Mouse (Mus musculus): ENCODE data around the gene Ccdc177. TPM values are rescaled to one million over a fixed set of nuclear protein-coding genes. Genes with fewer than 3 reads are reported as not detected.

Gene Ccdc177
- polyA plus RNA-seq (2016; fragmentation: Nextera tagmentation; extraction: Ambion mirVana): not detected in 2 replicates

- peak within 1 kb of the TSS; percentile 41 for H3K4me2 ChIP-seq
- no peaks in the 10 kb centered on the region for H3K9me3 ChIP-seq (replicated peaks)
- H3K27ac ChIP-seq: no peak within 1 kb of the TSS
- no peak for ATAC-seq
- H3K36me3 ChIP-seq: no peaks in the 10 kb centered on the region
- no peak within 1 kb of the TSS; the same call in 1 of the 2 replicates for H3K4me3 ChIP-seq
- peaks cover 86% of the 10 kb centered on the region for H3K27me3 ChIP-seq (replicated peaks)
- under 1% methylated on average over 24 of the region's 24 CpGs for WGBS (ENCODE audit: insufficient replicate concordance)
- peaks cover 25% of the 10 kb centered on the region for H3K4me1 ChIP-seq
- no peak within 1 kb of the TSS for H3K9ac ChIP-seq
Measured at GRCm38 (mm10) chr12:80760396-80760801, at the start of gene Ccdc177. Gene Ccdc177 (minus strand): TSS chr12:80760687.

DNA sequence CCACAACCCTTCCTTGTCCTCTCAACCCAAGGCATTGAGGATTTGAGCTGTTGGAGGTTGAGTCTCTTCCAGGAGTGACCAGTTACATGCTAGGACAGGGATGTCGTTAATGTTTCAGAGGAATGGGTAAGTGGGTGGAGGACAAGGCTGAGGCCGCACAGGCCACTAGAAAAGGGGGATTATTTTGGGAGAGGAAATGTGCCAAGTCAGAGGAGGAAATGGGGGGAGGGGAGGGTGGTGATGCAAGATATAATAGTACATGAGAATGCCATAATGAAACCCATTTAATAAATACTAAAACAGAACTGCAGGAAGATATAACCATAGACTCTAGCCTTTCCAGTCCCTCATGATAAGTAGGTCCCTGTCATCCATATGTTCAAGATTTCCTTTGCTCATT lies 49.5 kb upstream of the Ccdc177 start:
- H3K9ac ChIP-seq: no peak overlapping the region
- 31% methylated on average over 2 of the region's 2 CpGs for WGBS (ENCODE audit: insufficient replicate concordance)

GRCm38 (mm10) chr12:80807451-80808085 lies 47.1 kb upstream of the Ccdc177 start:
- no peaks in the 10 kb centered on the region for H3K9me3 ChIP-seq (replicated peaks)
- H3K27ac ChIP-seq: no peak overlapping the region
- no peaks in the 10 kb centered on the region for H3K27me3 ChIP-seq (replicated peaks)
- no peak overlapping the region for H3K4me3 ChIP-seq
- H3K4me2 ChIP-seq: no peak overlapping the region
- ATAC-seq: no peak
- no peaks in the 10 kb centered on the region for H3K36me3 ChIP-seq
- peaks cover 88% of the 10 kb centered on the region for H3K4me1 ChIP-seq
- WGBS (ENCODE audit: insufficient replicate concordance): 52% methylated on average over 2 of the region's 2 CpGs
- no peak overlapping the region for H3K9ac ChIP-seq

More for the DNA sequence above, 49.5 kb upstream of the Ccdc177 start:
- no peaks in the 10 kb centered on the region for H3K27me3 ChIP-seq (replicated peaks)
- ATAC-seq: no peak
- no peak overlapping the region for H3K4me3 ChIP-seq
- no peak overlapping the region for H3K4me2 ChIP-seq
- H3K27ac ChIP-seq: 0 out of 2 replicates have a peak overlapping the region, but pooled peaks have one; percentile 1
- no peaks in the 10 kb centered on the region for H3K9me3 ChIP-seq (replicated peaks)
- H3K4me1 ChIP-seq: peaks cover 89% of the 10 kb centered on the region
- H3K36me3 ChIP-seq: no peaks in the 10 kb centered on the region

DNA sequence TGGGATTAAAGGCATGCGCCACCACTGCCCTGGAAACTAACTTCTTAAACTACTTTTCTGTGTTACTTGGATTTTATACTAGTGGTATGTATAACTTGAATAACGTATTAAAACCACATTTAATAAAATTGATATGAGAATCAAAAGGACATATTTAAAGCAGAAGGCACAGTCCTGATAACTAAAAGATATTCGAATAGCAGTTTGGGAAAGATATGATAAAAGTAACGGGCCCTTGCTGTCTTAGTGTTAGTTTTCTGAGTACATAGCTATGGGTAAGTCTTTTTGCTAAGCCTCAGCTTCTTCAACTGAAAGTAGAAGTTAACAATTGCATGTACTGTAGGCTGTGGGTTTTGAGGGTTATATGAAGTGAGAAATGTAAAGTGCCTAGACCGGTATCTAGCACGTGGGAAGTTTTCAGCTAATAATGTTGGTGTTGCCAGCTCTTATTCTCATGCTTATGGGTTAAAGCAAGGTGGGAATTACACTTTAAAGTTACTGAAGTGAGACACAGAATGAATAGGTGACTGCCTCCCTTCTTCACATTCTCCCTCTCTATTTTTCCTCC lies 44.5 kb upstream of the Ccdc177 start:
- ATAC-seq: no peak
- WGBS (ENCODE audit: insufficient replicate concordance): 61% methylated on average over 6 of the region's 6 CpGs
- H3K4me1 ChIP-seq: peaks cover 77% of the 10 kb centered on the region

DNA sequence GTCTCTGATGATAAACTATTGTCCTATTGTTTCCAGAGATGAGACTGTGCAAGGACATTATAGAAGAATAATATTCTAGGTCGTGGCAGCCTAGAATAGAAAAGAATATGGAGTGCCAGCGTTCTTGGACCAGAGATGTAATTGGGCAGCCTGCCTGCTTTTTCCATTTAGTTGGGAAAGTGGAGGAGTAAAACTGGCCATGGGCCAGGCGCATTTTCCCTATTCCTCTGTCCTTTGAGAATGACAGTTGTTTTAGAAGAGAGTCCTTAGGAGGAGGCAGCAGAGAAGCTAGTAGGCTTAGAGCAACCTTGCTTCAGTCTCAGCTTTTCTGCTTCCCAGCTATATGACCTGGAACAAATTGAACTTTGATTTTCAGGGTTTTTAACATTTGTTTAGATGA lies 43.4 kb upstream of the Ccdc177 start:
- H3K9me3 ChIP-seq (replicated peaks): no peaks in the 10 kb centered on the region
- H3K4me3 ChIP-seq: no peak overlapping the region
- no peak overlapping the region for H3K27ac ChIP-seq
- 70% methylated on average over 3 of the region's 3 CpGs for WGBS (ENCODE audit: insufficient replicate concordance)
- H3K4me1 ChIP-seq: peaks cover 74% of the 10 kb centered on the region
- no peaks in the 10 kb centered on the region for H3K27me3 ChIP-seq (replicated peaks)
- peaks cover 4% of the 10 kb centered on the region; the same call in 1 of the 2 replicates for H3K36me3 ChIP-seq
- H3K4me2 ChIP-seq: no peak overlapping the region
- H3K9ac ChIP-seq: no peak overlapping the region
- ATAC-seq: no peak

More for the DNA sequence above, 44.5 kb upstream of the Ccdc177 start:
- Histone ChIP-seq H3K27ac (no peak overlapping the region), H3K4me2 (no peak overlapping the region), H3K36me3 (peaks cover 4% of the 10 kb centered on the region; the same call in 1 of the 2 replicates), H3K9me3 (replicated peaks) (no peaks in the 10 kb centered on the region), H3K27me3 (replicated peaks) (no peaks in the 10 kb centered on the region), H3K4me3 (no peak overlapping the region), H3K9ac (no peak overlapping the region)

GRCm38 (mm10) chr12:80801443-80801842 lies 41.0 kb upstream of the Ccdc177 start:
- no peak overlapping the region for H3K9ac ChIP-seq
- H3K4me2 ChIP-seq: no peak overlapping the region
- H3K27ac ChIP-seq: no peak overlapping the region
- WGBS (ENCODE audit: insufficient replicate concordance): 89% methylated on average over 1 of the region's 1 CpGs
- H3K4me1 ChIP-seq: peaks cover 64% of the 10 kb centered on the region
- no peaks in the 10 kb centered on the region for H3K9me3 ChIP-seq (replicated peaks)
- no peaks in the 10 kb centered on the region for H3K27me3 ChIP-seq (replicated peaks)
- peaks cover 7% of the 10 kb centered on the region; the same call in 1 of the 2 replicates for H3K36me3 ChIP-seq
- H3K4me3 ChIP-seq: no peak overlapping the region
- no peak for ATAC-seq

DNA sequence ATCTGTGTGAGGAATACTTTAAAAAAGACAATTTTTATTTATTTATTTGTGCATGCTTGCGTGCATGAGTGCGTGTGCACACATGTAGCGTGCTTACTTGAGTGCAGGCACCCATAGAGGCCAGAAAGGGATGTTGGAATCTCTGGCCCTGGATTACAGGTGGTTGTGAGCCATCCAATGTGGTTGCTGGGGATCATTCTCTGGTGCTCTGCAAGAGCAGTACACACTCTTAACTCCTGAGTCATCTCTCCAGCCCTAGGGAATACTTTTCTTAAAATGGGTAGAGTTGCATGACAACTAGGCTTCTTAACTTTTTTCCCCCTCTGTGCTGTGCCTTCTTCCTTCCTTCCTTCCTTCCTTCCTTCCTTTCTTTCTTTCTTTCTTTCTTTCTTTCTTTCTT lies 39.7 kb upstream of the Ccdc177 start:
- Histone ChIP-seq H3K4me3 (no peak overlapping the region), H3K27ac (peak overlapping the region; percentile 30; the same call in 1 of the 2 replicates), H3K4me1 (peaks cover 65% of the 10 kb centered on the region), H3K27me3 (replicated peaks) (no peaks in the 10 kb centered on the region), H3K36me3 (peaks cover 12% of the 10 kb centered on the region; the same call in 1 of the 2 replicates), H3K9ac (no peak overlapping the region), H3K4me2 (no peak overlapping the region), H3K9me3 (replicated peaks) (no peaks in the 10 kb centered on the region)
- WGBS (ENCODE audit: insufficient replicate concordance): 91% methylated on average over 3 of the region's 3 CpGs
- no peak for ATAC-seq

DNA sequence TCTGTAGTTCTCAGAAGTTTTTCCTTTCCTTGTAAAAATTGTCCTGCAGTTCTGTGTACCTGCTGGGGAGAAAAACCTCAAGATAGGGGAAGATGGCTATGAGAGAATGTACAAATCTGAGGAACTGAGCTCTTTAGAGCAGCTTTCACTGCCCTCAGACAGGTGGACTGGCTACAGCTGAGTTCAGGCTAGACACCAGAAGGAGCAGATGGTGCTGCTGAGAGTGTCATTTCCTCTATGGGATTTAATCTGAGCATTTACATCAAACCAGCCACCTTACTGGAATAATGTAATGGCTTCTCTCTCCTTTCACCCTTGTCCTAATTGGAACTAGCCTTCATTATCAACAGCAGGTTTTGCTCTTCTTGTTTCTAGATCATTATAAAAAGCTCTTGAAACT lies 37.8 kb upstream of the Ccdc177 start:
- ATAC-seq: no peak
- Histone ChIP-seq H3K4me1 (peaks cover 65% of the 10 kb centered on the region), H3K4me2 (no peak overlapping the region), H3K27me3 (replicated peaks) (no peaks in the 10 kb centered on the region), H3K9me3 (replicated peaks) (no peaks in the 10 kb centered on the region), H3K27ac (no peak overlapping the region), H3K4me3 (no peak overlapping the region), H3K9ac (no peak overlapping the region), H3K36me3 (peaks cover 25% of the 10 kb centered on the region; the same call in 1 of the 2 replicates)

DNA sequence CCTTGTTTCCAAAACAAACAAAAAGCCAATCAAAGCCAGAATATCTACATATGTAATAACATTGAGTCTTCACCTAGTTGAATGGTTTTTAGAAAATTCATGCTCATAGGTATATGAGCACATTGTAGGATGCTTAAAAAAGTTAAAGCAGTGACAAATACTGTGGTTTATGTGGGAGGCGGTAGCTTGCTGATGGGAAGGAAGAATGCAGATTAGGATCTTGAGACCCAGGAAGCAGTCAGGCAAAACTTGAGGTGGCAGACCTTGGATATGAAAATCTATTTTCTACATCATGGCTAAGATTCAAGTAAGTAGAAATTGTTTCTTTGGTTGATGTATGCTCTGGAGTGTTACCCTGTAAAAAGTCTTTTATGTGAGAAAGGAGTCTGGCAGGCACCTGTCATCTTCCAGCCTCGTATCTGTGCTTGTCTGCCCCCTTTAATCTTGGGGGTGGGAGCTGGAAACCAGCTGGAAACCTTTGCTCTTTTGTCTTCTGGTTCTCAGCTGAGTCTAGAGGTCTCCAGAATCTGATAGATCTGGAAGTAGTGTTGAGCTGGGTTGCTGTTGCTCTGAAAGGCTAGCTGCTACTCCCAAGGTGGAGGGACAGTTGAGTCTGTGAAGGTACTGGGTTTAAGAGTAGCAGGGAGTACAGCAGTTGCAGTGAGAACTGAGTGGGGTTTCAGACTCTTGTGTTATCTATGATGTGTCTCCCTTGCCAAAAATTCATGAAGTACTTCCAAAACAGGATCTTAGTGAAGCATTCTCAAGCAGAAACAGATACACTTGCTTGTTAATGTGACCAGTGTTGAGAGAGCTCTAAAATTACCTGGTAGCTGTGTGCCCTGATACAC lies 34.7 kb upstream of the Ccdc177 start:
- H3K9me3 ChIP-seq (replicated peaks): no peaks in the 10 kb centered on the region
- H3K4me2 ChIP-seq: peak overlapping the region; percentile 1; the same call in 1 of the 2 replicates
- peaks cover 29% of the 10 kb centered on the region for H3K36me3 ChIP-seq
- H3K27ac ChIP-seq: peak overlapping the region; percentile 55; the same call in 1 of the 2 replicates
- ATAC-seq: no peak
- H3K9ac ChIP-seq: no peak overlapping the region
- WGBS (ENCODE audit: insufficient replicate concordance): 48% methylated on average over 2 of the region's 2 CpGs
- no peak overlapping the region for H3K4me3 ChIP-seq
- H3K4me1 ChIP-seq: peaks cover 64% of the 10 kb centered on the region
- H3K27me3 ChIP-seq (replicated peaks): no peaks in the 10 kb centered on the region

GRCm38 (mm10) chr12:80794522-80794921 lies 34.0 kb upstream of the Ccdc177 start:
- no peaks in the 10 kb centered on the region for H3K9me3 ChIP-seq (replicated peaks)
- H3K27ac ChIP-seq: no peak overlapping the region
- peaks cover 29% of the 10 kb centered on the region for H3K36me3 ChIP-seq
- H3K4me3 ChIP-seq: no peak overlapping the region
- H3K9ac ChIP-seq: no peak overlapping the region
- no peak overlapping the region for H3K4me2 ChIP-seq
- no peaks in the 10 kb centered on the region for H3K27me3 ChIP-seq (replicated peaks)
- 92% methylated on average over 4 of the region's 4 CpGs for WGBS (ENCODE audit: insufficient replicate concordance)
- no peak for ATAC-seq
- H3K4me1 ChIP-seq: peaks cover 63% of the 10 kb centered on the region

GRCm38 (mm10) chr12:80793535-80793934 lies 33.0 kb upstream of the Ccdc177 start:
- WGBS (ENCODE audit: insufficient replicate concordance): 75% methylated on average over 1 of the region's 1 CpGs
- no peaks in the 10 kb centered on the region for H3K27me3 ChIP-seq (replicated peaks)
- peaks cover 68% of the 10 kb centered on the region for H3K4me1 ChIP-seq
- H3K4me3 ChIP-seq: no peak overlapping the region
- ATAC-seq: no peak
- no peak overlapping the region for H3K9ac ChIP-seq
- no peak overlapping the region for H3K27ac ChIP-seq
- H3K9me3 ChIP-seq (replicated peaks): no peaks in the 10 kb centered on the region
- H3K36me3 ChIP-seq: peaks cover 29% of the 10 kb centered on the region
- H3K4me2 ChIP-seq: 0 out of 2 replicates have a peak overlapping the region, but pooled peaks have one; percentile 82

- Histone ChIP-seq H3K27me3 (replicated peaks) (no peaks in the 10 kb centered on the region), H3K27ac (peak overlapping the region; percentile 51), H3K9me3 (replicated peaks) (no peaks in the 10 kb centered on the region), H3K4me2 (peak overlapping the region; percentile 82), H3K9ac (peak overlapping the region; percentile 98), H3K4me1 (peaks cover 68% of the 10 kb centered on the region), H3K4me3 (peak overlapping the region; percentile 98), H3K36me3 (peaks cover 26% of the 10 kb centered on the region)
- no peak for ATAC-seq
- WGBS (ENCODE audit: insufficient replicate concordance): 22% methylated on average over 5 of the region's 5 CpGs
Measured at GRCm38 (mm10) chr12:80792867-80793266, 32.4 kb upstream of the Ccdc177 start.

Data from liver, embryonic 12.5 days (tissue).